Mouse (Mus musculus) embryo, embryonic 9.5 days (tissue): Measurements from ENCODE around the gene Plekha4.
"Not testable (repeated sequence)": the region's sequence is repeated elsewhere in the genome, so short reads cannot be mapped to it uniquely, and the experiment has no call there.

ENCODE experiments used
- DNase-seq: peaks from one replicate; pipeline ENCODE4 v3.0.0-alpha.2; 2017; ENCODE audit errors: extremely low spot score

Gene Plekha4

DNA sequence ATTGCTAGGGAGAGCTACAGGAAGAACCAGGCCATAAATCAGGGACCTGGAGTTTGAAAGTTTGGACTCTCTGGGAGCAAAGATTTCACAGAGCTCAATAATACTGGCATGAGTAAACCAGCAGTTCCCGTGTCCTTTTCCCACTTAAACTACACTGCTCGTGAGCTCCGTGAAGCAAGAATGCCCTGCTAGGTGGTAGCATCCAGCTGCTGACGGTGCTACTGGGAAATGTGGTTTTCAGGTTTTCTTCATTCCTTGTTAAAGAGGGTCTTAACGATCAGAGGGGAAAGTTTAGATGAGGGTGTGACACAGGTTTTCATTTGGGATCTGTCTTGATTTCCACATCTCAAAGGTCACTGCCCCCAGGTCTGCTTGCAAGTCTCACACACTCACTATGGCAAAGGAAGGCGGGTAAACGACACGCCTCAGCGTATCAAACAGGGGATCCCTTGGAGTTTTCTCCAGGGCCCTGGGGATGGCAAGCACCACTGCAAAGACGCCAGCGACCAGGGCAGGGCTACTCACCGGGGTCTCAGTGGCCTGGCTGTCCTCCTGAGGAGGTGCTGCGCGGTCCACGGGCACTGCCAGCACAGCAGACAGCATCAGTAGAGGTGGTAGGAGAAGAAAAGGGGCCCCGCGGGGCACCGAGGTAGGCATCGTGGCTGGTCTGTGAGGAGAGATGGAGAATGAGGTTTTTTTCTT, 16.8 kb upstream of the Plekha4 start:
- no peak for DNase-seq

DNA sequence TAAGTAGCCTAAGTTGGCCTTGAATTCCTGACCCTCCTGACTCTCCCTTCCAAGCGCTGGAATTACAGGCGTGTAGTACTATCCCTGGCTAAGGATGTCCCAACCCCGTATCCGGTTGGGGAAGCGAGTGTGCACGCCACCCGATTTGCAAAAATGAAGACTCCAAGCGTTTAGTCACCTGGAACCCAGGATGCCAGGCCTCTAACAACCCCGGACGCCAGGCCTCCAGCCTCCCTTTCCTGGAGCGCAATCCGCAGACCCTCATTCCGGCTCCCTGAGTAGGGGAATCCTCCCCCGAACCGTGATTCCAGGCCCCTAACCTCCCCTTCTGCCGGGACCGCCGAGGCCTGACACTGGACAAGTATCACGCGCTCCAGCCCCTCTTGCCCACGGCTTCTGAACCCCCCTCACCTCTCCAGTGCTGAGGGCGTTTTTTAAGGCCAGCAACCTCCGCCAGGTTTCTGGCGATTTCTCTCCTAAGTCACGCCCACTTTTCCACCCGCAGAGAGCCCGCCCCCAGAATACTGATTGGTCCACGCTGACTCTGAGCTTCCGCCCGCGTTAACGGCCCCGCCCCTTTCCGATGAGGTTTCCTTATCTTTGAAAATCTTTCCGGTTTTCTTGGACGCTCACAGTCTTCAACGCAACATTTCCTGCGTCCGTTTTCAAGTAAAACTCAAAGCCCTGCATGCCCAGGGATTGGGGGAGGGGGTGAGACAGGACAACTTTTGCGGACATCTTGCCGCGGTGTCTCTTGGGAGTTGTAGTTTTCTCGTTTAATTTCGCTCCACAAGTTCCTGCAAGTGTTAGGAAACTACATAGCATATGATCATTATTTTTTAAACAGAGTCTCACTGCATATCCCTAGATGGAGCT, 16.0 kb upstream of the Plekha4 start, which contains the start of gene Nucb1:
Gene Nucb1 (minus strand): TSS at position 495 of the 876 bp plus-strand sequence.
- peak; percentile 95 for DNase-seq

DNA sequence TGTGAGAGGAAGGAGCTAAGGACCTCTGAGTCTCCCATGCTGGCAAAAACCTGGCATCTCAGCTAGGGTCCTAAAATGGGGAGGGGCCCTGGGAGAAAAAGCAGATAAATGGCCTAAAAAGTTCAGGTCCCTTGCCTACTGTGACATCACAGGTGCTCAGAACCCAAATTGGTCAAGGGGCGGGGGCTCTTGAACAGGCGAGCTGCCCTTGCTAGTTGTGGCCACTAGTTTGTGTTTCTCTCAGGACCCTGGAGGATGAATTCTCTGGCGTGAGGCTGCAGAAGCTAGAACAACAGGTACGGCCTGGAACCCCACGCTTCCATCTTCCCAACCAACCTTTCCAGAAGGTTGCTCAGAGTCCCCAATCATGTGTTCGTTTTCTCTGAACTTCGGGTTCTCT, 11.7 kb upstream of the Plekha4 start:
- no peak for DNase-seq

DNA sequence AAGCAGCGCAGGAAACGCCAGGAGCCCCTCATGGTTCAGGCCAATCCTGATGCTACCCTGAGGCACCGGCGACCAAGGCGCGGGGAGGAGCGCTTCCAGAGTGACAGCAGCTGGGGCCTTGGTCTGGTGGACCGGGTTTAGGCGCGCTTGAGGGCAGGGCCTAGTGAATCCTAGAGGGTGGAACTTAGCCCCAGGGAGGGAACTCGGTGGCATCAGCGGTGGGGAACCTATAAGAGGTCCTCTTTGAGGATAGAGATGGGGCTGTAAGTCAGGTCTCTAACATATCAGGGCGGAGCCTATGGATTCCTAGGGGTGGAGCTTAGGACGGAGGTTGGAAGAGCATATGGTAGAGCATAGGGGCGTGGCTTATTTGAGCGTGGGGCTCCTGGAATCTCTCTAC, 10.7 kb upstream of the Plekha4 start:
- DNase-seq, result peak; percentile 56

DNA sequence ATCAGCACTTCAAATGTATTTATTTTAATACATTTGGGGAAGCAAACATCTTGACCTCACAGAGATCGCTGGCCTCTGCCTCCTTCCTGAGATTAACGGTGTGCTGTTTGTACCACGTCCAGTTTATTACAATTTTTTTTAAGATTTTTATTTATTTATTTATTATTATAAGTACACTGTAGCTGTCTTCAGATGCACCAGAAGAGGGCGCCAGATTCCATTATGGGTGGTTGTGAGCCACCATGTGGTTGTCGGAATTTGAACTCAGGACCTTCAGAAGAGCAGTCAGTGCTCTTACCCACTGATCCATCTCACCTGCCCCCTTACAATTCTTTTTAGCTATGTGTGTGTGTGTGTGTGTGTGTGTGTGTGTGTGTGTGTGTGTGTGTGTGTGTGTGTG, 9.3 kb upstream of the Plekha4 start:
- DNase-seq, result not testable (repeated sequence)

DNA sequence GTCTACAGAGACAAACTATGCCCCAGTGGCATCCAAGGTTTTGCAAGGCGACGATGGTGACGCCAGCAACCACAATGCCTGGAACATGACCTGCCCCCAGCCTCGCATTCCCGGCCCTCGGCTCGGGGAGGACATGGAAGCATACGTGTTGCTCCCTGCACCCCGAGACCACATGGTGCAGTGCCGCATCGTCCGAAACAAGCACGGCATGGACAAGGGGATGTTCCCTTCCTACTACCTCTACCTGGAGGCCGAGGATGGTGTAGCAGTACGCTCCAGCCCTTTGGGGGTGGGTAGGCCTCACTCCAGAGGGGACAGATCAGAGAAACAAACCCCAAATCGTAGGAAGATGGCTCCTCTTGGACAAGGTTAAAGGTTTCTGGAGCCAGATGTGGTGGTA, 7.5 kb upstream of the Plekha4 start:
- DNase-seq, result no peak

DNA sequence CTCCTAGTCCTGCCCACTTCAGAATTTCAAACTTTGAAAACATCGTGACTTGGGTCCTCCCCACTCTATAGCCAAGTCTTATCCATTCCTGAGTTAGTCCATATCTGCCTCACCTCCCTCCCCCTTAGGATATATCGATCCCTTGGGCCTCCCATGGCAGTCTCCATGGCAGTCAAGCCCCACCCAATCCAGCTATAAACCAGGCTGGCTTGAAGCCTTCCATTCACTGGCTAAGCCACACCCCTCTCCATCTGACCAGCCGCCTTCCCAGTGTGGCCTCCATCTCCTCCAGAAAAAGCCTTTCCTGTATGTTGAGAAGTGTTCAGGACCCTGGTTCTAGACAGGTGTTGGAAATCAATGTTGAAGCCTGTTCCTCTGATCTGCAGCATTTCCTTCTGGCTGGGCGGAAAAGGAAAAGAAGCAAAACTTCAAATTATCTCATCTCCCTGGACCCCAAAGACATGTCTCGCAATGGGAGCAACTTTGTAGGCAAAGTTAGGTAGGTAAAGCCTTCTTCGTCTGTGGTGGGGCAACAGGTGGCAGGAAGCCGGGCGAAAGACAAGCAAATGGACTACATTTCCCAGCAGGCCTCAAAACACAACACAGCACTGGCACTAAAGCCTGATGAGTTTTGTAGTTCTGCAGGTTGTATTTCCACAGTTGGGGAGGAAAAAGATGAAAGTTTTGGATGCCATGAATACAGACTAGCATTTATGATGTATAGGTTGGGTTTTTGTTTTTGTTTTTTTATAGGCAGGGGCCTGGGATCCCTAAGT, 6.6 kb upstream of the Plekha4 start:
- no peak for DNase-seq

DNA sequence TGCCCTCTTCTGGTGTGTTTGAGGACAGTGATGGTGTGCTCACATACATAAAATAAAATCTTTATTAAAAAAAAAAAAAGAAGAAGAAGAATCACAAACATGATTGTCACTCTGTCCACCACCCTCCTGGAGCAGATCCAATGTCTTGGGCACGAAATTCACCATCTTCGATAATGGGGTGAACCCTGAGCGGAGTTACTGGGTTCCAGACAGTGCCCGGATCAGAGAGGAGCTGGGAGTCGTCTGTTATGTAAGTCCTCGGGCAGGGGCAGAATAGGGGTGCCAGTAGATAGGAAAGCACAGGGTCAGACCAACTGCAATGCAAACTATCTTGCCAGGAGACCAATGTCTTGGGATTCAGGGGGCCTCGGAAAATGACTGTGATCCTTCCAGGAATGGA, 5.5 kb upstream of the Plekha4 start:
- no peak for DNase-seq

DNA sequence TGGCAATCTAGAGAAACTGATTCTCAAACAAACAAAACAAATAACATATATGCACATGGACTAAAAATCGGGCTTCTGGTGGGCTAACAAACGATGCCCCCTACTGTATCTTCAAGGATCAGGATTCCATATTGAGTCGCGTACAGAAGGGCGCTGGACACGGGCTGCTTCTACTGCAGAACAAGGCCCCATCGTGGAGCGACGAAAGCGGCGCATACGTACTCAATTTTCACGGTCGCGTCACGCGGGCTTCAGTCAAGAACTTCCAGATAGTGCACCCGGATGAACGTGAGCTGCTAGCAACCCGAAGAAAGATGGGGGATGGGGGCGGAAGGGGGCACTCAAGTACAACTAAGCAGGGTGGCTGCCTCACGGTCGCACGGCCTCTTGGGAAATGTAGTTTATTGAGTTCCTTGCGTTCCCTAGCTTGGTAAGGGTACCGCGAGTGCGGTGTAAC, 4.4 kb upstream of the Plekha4 start:
- peak; percentile 90 for DNase-seq

DNA sequence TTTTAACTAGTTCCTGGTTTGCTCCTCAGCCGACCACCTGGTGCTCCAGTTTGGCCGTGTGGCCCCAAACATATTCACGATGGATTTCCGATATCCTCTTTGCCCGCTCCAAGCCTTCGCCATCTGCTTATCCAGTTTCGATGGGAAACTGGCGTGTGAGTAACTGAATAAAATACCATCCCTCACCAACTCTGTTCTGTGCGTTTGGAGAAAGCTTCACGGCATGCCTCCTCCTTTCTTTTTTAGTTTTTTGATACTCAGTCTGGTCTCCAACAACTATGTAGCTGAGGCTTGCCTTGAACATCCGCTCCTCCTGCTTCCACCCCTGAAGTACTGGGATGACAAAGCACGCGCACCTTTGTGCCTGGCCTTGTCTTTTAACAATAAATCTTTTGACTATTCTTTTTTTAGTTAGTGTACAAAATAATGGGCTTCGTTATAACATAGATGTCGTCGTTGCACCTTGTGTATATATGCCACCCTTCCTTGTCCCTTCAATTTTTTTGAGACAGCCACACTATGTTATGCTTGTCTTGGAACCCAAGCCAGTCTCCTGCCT, 3.9 kb upstream of the Plekha4 start:
- DNase-seq, result no peak

DNA sequence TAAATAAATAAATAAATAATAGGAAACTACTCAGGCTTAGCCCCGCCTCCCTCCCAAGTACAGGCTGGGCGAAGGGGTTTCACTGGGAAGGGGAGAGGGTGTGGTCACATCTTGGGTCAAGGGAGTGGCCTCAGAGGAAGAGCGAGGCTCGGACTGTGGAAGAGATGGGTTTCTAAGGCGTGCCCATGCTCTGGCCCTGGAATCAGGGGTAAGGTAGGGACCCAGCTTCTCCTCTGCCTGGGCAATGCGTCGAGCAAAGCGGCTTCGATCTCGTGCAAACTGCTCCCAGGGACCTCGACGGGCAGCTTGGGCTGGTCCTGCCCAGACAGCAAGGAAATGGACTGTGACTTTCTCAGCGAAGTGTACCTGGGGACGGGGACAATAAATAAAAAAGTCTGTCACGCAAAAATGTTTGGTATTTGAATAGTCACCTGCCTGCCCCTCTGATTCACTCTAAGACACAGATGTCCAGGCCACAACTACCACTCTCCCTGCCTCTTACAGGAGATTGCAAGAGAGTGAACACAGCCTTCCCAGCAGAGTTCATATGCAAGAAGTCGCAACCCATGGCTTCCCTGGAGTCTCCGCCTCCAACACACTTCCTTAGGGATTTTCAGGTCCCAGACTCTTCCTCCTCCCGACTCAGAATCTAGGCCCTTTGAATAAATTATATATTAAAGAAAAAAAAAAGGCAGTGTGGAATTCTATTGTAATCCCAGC, 3.0 kb upstream of the Plekha4 start:
- no peak for DNase-seq

DNA sequence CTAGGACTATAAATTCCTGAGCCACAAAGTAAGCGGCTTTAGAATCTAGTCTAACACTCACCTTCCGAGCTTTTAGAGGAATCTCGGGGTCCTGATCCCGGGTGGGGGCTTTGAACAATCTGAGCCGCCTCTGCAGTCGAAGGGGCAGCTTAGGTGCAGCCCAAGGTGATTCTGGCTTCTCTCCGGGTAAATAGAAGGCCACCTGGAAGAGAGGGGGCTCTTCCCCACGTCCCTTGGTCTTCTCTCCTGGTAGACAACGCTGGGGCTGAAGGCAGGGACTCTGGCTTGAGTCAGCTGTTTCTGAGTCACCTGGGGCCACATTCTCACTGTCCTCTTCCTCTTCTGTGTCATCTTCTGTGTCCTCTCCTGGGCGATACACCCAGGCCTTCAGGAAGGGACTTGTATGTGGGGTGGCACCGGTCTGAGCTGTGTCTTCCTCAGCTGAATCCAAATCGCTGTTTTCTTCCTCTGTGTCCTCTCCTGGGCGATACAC, 2.4 kb upstream of the Plekha4 start:
- DNase-seq, result no peak

DNA sequence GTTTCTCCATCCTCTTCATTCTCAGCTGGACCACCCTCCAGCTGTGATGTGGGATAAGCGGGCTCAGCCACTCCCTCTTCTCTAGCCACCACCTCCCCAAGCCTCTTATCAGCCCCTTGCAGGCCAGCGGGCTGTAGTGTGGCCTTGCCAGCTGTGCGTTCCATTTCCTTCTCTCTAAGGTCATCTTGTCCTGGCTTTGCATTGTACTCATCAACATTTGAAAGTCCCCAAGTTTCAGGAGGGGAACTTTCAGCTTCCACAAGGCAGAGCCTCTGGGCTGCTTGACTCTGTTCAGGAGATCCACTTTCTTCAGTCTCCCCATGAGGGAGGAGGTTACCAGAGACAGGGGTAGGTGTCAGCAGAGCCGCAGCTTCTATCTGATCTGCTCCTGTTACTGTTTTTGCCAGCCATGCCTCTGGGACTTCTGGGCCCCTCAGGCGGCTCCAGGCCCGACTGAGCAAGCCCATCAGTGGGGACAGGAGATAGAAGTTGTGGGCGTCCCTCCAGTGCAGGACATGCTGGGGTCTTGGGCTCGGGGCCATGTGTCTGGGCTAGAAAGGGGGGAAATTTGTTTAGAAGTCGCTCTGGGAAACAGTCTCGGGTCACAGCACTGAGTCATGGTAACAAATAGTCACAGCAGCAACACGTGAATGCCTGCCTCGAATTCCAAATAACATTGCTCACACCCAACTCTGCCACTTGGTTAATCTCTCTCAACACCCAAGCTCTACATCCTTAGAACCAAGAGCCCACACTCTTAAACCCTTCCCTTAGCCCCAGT, 1.1 kb upstream of the Plekha4 start:
- DNase-seq, result no peak

DNA sequence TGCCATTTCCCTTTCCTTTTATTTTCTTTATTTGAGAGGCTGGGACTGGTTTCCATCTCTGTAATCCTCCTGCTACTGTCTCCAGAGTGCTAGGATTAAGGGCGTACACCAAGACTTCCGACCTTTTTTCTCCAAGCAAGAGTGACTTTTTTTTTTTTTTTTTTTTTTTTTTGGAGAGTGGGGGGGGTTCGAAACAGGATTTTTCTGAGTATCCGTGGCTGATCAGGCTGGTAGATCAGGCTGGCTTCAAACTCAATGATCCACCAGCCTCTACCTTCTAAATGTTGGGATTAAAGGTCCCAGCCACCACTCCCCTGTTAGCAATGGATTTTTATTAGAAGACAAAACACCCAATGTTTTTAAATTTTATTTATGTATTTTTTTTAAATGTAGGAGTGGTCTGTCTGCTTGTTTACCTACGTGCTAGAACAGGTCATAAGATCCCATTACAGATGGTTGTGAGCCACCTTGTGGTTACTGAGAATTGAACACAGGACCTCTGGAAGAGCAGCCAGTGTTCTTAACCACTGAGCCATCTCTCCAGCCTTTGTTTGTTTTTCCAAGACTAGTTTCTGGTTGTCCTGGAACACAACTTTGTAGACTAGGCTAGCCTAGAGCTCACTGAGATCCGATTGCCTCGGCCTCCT, 467 bp downstream of the Plekha4 start:
- DNase-seq, result no peak

DNA sequence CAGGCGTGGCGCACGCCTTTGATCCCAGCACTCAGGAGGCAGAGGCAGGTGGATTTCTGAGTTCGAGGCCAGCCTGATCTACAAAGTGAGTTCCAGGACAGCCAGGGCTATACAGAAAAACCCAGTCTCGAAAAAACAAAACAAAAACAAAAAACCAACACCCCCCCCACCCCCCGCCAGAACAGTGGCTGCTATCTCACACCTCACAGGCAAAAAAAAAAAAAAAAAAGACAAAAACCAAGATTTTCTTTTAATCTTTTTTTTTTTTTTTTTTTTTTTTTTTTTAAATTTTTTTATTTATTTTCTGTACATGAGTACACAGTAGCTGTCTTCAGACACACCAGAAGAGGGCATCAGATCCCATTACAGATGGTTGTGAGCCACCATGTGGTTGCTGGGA, 1.0 kb downstream of the Plekha4 start:
- not testable (repeated sequence) for DNase-seq

DNA sequence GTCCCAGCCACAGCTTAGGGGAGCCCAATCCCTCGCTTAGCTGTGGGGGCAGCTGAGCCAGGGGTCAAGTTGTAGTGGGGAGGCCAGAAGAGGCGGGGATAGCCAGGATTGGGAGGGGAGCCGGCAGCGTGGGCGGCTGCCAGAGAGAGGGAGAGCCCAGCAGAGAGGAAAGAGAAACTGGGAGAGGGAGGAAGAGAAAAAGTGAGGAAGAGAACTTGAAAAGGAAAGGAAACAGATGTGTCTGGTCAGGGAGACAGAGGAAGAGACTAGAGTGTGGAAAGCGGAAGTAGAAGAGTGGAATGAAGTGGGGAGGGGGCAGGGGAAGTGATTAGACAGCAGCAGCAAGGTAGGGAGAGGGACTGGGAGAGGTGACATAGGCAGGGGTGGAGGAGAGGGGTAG, 3.3 kb downstream of the Plekha4 start:
- DNase-seq, result no peak

DNA sequence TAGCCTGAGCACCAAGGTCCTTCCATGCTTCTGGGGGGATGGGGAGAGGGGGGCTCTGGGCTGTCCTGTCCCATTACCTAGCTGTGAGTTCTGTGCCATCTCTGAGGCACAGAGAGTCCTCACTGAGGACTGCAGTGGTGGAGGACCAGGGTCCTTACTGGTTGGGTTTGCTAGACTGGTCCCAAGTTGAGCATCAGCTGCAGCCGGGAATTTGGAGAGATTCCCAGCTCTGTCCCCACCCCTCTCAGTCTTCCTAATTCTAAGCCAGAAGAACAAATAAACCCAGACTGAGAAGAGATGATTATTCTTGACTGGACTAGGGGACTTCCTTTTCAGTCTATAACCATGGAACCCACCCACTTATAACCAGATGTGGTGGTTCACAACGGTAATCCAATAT, 4.5 kb downstream of the Plekha4 start:
- no peak for DNase-seq

DNA sequence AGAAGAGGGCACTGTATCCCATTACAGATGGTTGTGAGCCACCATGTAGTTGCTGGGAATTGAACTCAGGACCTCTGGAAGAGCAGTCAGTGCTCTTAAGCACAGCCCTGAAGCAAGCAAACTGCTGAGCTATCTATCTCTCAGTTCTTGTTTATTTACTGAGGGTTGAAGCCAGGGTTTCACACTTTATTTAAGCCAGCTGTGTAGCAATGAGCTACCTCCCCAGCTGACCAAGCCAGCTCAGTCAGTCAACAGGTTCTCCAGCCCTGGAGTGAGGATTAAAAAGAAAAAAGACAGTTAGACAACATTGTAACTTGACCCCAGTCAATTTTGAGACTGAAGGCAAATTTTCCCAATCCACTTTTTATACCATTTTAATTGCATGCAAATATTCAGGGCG, 9.5 kb downstream of the Plekha4 start:
- no peak for DNase-seq

DNA sequence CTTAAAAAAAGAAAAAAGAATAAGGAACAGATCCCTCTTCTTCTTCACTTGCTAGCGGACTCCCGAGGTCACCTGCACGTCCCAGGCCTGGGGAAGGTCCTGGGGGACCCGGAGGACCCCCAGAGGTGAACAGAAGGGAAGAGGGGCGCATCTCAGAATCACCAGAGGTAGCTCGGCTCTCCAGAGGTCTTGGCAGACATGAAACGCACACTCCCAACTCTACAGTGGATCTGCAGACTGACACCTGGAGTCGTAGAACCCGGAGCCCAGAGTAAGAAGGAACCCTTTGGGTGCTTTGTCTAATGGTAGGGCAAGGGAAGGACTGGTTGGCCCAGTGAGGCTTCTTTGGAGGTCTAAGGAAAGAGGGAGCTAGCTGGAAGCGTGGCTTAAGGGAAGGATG, 11.5 kb downstream of the Plekha4 start:
- DNase-seq, result no peak
